Mouse (Mus musculus): ENCODE results near the gene Ctns.
A peak's percentile ranks its signal among the peaks of the same experiment; 100 is the strongest.

Gene Ctns

GRCm38 (mm10) chr11:73198603-73199229 lies at the start of gene Ctns:
Ctns (minus strand) TSS chr11:73199042.
- peak; percentile 89 for DNase-seq (ENCODE audit: low read depth, low spot score)

DNA sequence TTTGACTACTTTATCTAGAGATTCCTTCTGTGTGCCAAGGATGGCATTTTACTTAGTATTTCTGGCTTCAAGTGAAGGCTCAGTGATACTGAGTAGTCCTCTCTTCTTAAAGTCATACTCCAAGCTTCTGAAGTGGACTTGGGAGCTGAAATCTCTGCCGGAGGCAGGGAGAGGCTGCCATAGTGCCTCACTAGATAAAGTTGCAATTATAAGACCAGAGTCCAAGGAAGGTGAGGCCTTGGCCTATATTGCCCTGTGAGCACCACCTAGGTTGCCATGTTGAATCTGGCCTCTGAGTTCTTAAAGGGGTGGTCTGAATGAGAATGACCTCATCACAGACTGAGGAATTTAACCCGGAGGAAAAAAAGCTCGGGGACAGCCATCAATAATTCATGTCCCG lies 43.9 kb upstream of the Ctns start:
- no peak for DNase-seq (ENCODE audit: low read depth, low spot score)

- DNase-seq (ENCODE audit: low read depth, low spot score) = no peak
These were observed 43.4 kb upstream of the Ctns start for GRCm38 (mm10) chr11:73242199-73242598.

GRCm38 (mm10) chr11:73236731-73237130 lies 37.9 kb upstream of the Ctns start:
- DNase-seq (ENCODE audit: low read depth, low spot score) = no peak

GRCm38 (mm10) chr11:73235990-73236701 lies 37.3 kb upstream of the Ctns start:
- peak; percentile 78 for DNase-seq (ENCODE audit: low read depth, low spot score)

- no peak for DNase-seq (ENCODE audit: low read depth, low spot score)
These were observed 35.1 kb upstream of the Ctns start, which contains the start of gene Trpv1 for GRCm38 (mm10) chr11:73233992-73234391. Trpv1 (plus strand) TSS chr11:73234292.

DNA sequence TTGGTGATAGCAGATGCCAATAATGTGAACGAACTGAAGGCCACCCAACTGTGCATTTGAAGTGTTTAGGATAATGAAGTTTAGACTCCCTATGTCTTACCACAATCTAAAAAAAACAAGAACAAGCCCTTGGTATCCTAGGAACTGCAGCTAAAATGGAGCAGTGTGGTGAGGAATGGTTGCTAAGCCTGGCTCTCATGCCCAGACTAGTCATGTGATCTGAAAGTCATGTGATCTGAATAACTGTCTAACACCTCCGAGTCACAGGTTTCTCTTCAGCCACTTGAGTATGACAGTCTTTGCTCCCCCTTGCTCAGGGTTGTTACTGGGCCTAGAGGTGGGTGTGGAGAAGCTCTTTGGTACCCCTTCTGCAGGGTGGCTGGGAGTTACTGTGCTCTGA lies 33.7 kb upstream of the Ctns start:
- DNase-seq (ENCODE audit: low read depth, low spot score) = no peak

DNA sequence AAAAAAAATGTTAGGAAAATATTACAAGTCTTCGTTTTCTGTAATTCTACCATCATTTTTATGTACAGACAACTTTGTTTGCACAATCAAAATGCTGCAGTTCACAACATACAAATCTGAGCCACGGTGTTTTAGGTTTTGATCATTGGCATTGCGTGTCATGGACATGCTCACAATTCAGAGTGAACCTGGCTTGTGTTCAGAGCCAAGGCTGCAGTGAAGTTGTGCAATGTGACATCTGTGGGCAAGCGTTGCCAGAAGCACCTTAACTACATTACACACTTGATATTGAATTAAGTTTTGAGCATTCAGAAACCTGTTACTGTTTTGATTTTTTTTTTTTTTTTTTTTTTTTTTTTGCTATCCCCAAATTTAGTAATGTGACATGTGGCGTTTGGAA lies 31.2 kb upstream of the Ctns start:
- DNase-seq (ENCODE audit: low read depth, low spot score) = no peak

GRCm38 (mm10) chr11:73228881-73229280 lies 30.0 kb upstream of the Ctns start:
- DNase-seq (ENCODE audit: low read depth, low spot score) = no peak

GRCm38 (mm10) chr11:73225856-73226255 lies 27.0 kb upstream of the Ctns start:
- no peak for DNase-seq (ENCODE audit: low read depth, low spot score)

- DNase-seq (ENCODE audit: low read depth, low spot score) = no peak
These were observed 25.1 kb upstream of the Ctns start for GRCm38 (mm10) chr11:73223966-73224365.

DNA sequence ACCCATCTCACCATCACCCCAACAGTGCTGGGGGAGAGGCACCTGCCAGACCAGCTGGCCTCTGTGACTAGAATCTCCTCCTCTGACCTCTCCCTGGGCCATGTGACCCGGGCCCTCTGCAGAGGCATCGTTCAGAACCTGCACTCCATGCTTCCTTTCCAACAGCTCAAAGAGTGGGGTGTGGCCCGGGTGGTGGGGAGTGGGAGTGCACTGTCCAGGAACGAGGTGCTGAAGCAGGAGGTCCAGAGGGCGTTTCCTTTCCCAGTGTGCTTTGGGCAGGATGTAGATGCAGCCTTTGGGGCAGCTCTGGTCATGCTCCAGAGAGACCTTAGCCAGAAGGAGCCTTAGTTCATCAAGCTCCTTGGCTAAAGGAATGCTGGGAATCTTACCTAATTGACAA lies 24.0 kb upstream of the Ctns start:
- DNase-seq (ENCODE audit: low read depth, low spot score) = no peak

DNA sequence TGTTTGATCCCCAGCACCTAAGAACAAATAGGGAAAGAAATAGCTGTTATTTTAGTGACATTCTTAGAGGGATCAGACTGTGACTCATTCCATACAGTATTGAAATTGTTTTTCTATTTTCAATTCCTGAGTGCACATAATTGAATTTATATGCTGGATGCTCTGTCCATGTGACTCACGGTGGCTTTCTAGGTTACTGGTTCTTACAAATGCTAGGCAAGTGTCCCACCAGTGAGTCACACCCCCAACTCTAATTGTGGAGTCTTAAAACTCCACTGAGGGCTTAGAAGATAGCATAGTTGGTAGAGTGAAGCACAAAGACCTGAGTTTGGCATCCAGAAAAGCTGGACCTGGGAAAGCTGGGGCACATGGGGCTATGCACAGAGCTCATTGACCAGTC lies 21.8 kb upstream of the Ctns start:
- DNase-seq (ENCODE audit: low read depth, low spot score) = no peak

DNA sequence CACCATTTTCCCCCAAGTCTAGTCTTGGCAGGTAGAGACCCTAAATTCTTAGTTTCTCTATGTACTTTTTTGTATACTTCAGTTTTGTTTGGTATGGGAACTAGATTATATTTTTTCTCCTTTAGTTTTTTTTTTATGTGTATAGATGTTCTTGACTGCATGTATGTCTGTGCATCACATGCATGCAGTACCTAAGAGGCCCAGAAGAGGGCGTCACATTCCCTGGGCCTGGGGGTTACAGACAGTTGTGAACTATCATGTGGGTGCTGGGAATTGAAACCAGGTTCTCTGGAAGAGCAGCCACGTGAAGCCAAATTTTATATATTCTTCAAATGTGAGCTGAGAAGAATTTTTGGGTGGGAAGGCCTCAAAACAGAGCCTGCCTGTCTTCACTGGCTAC lies 20.8 kb upstream of the Ctns start:
- no peak for DNase-seq (ENCODE audit: low read depth, low spot score)

DNA sequence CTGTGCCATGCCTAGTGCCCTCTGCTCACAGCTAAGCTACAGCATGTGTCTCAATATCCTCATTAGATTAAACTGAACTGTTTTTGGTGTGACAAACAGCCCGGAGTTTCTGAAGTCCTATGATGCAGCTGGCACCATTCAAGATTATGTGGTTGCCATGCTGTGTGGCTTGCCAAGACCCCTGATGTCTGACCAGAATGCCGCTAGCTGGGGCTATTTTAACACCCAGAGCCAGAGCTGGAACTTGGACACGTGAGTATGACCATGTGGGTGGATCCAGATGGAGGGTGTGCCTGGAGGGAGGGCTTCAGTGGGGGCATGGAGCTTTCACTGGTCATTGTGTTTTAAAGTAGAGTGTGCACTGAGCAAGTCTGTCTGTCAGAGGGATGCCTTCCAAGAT lies 15.1 kb upstream of the Ctns start:
- no peak for DNase-seq (ENCODE audit: low read depth, low spot score)

GRCm38 (mm10) chr11:73207621-73208020 lies 8.8 kb upstream of the Ctns start:
- no peak for DNase-seq (ENCODE audit: low read depth, low spot score)

- DNase-seq (ENCODE audit: low read depth, low spot score) = no peak
These were observed 6.4 kb upstream of the Ctns start for GRCm38 (mm10) chr11:73205194-73205593.

DNA sequence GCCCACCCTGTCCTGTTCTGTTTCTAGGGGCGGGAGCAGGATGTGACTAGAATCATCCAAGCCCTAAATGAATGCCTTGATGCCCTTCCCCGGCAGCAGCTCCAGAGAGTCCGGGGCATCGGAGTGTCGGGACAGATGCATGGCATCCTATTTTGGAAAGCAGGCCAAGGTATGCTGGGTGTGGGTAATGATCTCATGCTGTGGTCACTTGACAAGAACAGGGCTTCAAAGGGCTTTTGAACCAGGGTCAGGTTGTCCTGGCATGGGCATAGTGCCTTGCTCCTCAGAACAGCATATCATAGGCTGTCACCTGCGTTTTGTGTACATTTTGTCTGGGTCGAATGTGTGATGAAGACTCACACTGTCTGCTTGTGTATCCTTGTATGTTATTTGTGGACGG lies 5.1 kb upstream of the Ctns start:
- no peak for DNase-seq (ENCODE audit: low read depth, low spot score)

DNA sequence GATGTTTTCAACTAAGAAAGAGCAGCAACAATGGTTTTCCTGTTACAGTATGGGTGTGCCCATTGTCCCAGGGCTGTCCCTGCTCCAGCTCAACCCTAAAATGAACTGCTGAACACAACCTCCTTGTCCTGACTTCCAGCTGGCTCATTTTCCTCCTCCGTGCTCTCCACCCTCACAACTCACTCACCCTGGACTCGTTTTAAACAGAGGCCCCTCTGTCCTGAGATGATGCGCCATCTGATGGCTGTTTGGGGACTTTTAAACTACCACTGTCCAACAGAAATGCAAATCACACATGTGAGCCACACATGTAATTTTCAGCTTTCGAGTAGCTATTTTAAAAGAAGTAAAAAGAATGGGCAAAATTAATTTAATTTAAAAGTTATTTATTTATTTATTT lies 2.8 kb upstream of the Ctns start:
- DNase-seq (ENCODE audit: low read depth, low spot score) = no peak

GRCm38 (mm10) chr11:73201021-73201420 lies 2.2 kb upstream of the Ctns start:
- DNase-seq (ENCODE audit: low read depth, low spot score) = no peak

DNA sequence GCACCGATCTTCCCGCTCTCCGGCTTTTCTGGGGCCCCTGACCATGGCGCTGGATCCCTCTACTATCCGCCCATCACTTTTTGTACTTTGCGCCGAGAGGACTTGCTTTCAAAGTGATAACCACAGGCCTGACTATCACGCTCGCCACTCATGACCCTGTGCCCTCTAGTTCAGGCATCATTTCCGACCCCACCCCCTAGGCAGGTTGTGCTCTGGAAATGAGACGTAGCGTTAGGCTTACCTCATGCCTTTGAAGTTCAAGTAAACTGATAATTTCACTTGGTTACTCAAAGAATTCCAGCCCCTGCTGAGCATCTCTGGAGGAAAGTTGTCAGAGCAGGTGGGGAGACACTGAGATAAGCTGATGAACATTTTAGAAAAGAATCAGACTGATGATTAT lies 1.0 kb upstream of the Ctns start:
- DNase-seq (ENCODE audit: low read depth, low spot score) = no peak

DNA sequence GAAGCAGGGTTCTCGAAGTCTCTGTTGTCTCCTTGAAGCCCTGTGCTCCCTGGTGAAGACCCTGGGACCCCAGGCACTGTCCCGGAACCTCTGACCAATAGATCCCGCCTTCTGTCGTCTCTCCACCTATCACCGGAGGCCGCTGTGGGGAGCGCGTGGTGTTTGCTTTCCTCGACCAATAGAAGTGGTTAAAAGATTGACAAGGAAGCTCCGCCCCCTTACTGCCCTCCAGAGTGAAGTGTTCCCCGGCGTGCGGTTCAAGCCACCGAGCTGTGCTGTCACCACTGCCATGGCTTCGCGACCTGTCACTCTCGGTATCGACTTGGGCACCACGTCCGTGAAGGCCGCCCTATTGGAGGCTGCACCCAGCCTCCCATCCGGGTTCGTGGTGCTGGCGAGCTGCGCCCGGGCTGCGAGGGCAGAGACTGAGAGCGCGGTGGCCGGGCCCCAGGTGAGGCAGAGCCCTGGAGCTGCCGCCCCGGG lies 429 bp upstream of the Ctns start, which contains the start of gene Shpk:
Shpk (plus strand) TSS at position 231 of the 483 bp plus-strand sequence.
- peak; percentile 92 for DNase-seq (ENCODE audit: low read depth, low spot score)

DNA sequence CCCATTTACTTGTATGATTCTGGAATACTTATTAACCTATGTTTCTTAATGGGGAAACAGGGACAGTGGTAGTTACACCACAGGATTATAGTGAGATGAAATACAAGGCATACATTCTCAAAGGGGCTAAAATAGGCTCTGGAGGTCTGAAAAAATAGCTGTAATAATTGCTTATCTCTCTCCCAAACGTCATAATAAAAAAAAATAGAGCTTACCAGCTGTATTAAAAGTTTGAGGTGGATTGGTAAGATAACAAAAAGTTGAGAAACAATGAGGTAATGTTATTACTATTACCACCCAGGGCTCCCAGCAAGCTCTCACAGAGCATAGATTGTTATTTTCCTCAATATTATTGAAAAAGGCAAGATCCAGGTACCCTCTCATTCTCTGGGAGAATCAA lies 652 bp downstream of the Ctns start:
- DNase-seq (ENCODE audit: low read depth, low spot score) = no peak
